Mouse (Mus musculus): ENCODE results near the gene Vmn1r213. TPM values are rescaled to one million over a fixed set of nuclear protein-coding genes. Genes with fewer than 3 reads are reported as not detected.

The Vmn1r213 gene
- not detected for total RNA-seq (2021)
- long read RNA-seq, experiment 1, result 0 reads
- long read RNA-seq, experiment 2, result 0 reads

- DNase-seq, result no peak
These were observed at the start of gene Vmn1r213 for GRCm38 (mm10) chr13:23007356-23007755. Gene Vmn1r213 (plus strand): TSS chr13:23007656.

- DNase-seq, result no peak
These were observed 17.1 kb upstream of the Vmn1r213 start for GRCm38 (mm10) chr13:22990214-22990891.

- no peak for DNase-seq
These were observed 15.2 kb upstream of the Vmn1r213 start for GRCm38 (mm10) chr13:22992178-22992700.

GRCm38 (mm10) chr13:22992721-22993120 lies 14.7 kb upstream of the Vmn1r213 start:
- DNase-seq, result no peak

GRCm38 (mm10) chr13:23018158-23018557 lies 10.7 kb downstream of the Vmn1r213 start:
- no peak for DNase-seq

- no peak for DNase-seq
These were observed 17.4 kb downstream of the Vmn1r213 start for GRCm38 (mm10) chr13:23024812-23025211.

GRCm38 (mm10) chr13:23030118-23030517 lies 22.7 kb downstream of the Vmn1r213 start, which contains the start of gene Vmn1r214:
Gene Vmn1r214 (plus strand): TSS chr13:23030418.
- DNase-seq, result no peak

GRCm38 (mm10) chr13:23057778-23058177 lies 50.3 kb downstream of the Vmn1r213 start:
- no peak for DNase-seq

Other genes with a start within 250 kb of the Vmn1r213 start
- not detected for gene Vmn1r208, start 230.3 kb upstream of the Vmn1r213 start, total RNA-seq (2021)
- gene Vmn1r209, start 198.0 kb upstream of the Vmn1r213 start, total RNA-seq (2021), result under 1 TPM in 1 of 2 experiments, not detected in 1; 0.03 TPM
- gene Vmn1r210, start 176.3 kb upstream of the Vmn1r213 start, total RNA-seq (2021), result not detected
- gene Vmn1r211, start 150.1 kb upstream of the Vmn1r213 start, total RNA-seq (2021), result not detected
- gene Vmn1r212, start 123.5 kb upstream of the Vmn1r213 start, total RNA-seq (2021), result not detected
- gene Vmn1r214, start 22.8 kb downstream of the Vmn1r213 start, total RNA-seq (2021), result not detected
- not detected for gene Vmn1r215, start 60.4 kb downstream of the Vmn1r213 start, total RNA-seq (2021)
- not detected for gene Vmn1r217, start 110.6 kb downstream of the Vmn1r213 start, total RNA-seq (2021)
- gene Vmn1r218, start 125.5 kb downstream of the Vmn1r213 start, total RNA-seq (2021), result not detected
- gene Vmn1r219, start 151.7 kb downstream of the Vmn1r213 start, total RNA-seq (2021), result not detected
- not detected for gene Vmn1r220, start 180.3 kb downstream of the Vmn1r213 start, total RNA-seq (2021)
- gene Vmn1r221, start 206.5 kb downstream of the Vmn1r213 start, total RNA-seq (2021), result not detected
- gene Vmn1r222, start 228.3 kb downstream of the Vmn1r213 start, total RNA-seq (2021), result not detected
- not detected for gene Vmn1r223, start 239.5 kb downstream of the Vmn1r213 start, total RNA-seq (2021)

Data from adrenal gland, postnatal 10 days (tissue).